Mouse (Mus musculus): Measurements from ENCODE around the gene Noa1.

- TF ChIP-seq CTCF (IDR thresholded peaks at IDR 0.05; ENCODE audit: borderline replicate concordance, extremely low read depth, insufficient read depth, insufficient read length) (no peak), POLR2A (IDR thresholded peaks at IDR 0.05; ENCODE audit: borderline replicate concordance, extremely low read depth, insufficient read depth, insufficient read length, poor library complexity, severe bottlenecking) (no peak)
Observed at GRCm38 (mm10) chr5:77265671-77266065, 44.2 kb downstream of the Noa1 start.

Data from brain, embryonic 14.5 days (tissue).